Mouse (Mus musculus) C2C12 (cell line): ENCODE data around the gene Aip. TPM values are rescaled to one million over a fixed set of nuclear protein-coding genes. Genes with fewer than 3 reads are reported as not detected.
"Not testable (repeated sequence)": the region's sequence is repeated elsewhere in the genome, so short reads cannot be mapped to it uniquely, and the experiment has no call there.

Experiments
- H3K27me3 ChIP-seq: one replicate; pipeline ENCODE4 v1.6.1; 2011; ENCODE audit not compliant: control insufficient read depth, insufficient read depth, insufficient read length
- H3K36me3 ChIP-seq: one replicate; pipeline ENCODE4 v1.6.1; 2011; ENCODE audit not compliant: control insufficient read depth, insufficient read depth
- H3K4me3 ChIP-seq: one replicate; pipeline ENCODE4 v1.5.1; 2011; ENCODE audit warnings: mild to moderate bottlenecking, control low read depth; ENCODE audit not compliant: poor library complexity, insufficient read depth, severe bottlenecking
- H3K79me2 ChIP-seq: one replicate; pipeline ENCODE4 v1.6.1; 2011; ENCODE audit not compliant: control insufficient read depth, insufficient read depth
- H3K79me3 ChIP-seq: one replicate; pipeline ENCODE4 v1.6.1; 2011; ENCODE audit warnings: low read depth, control low read depth
- H3ac ChIP-seq: one replicate; pipeline ENCODE3; 2011; ENCODE audit warnings: low read depth; ENCODE audit not compliant: control insufficient read depth, insufficient read length
- CEBPB ChIP-seq: IDR thresholded peaks from one replicate; pipeline ENCODE4 v1.6.1; 2011; ENCODE audit warnings: low read depth, mild to moderate bottlenecking, control low read depth, moderate library complexity
- CTCF ChIP-seq: IDR thresholded peaks from one replicate; pipeline ENCODE4 v1.5.1; 2011; ENCODE audit not compliant: control insufficient read depth, insufficient read depth, insufficient read length
- FOSL1 ChIP-seq: IDR thresholded peaks from one replicate; pipeline ENCODE4 v1.8.0; 2011; ENCODE audit warnings: mild to moderate bottlenecking, low read length; ENCODE audit not compliant: poor library complexity, insufficient read depth, severe bottlenecking
- MAX ChIP-seq: IDR thresholded peaks from one replicate; pipeline ENCODE4 v1.6.1; 2011; ENCODE audit warnings: mild to moderate bottlenecking, control low read depth
- MYOD1 ChIP-seq: IDR thresholded peaks from one replicate; pipeline ENCODE4 v1.6.1; 2011; ENCODE audit warnings: low read depth; ENCODE audit not compliant: control insufficient read depth, insufficient read length
- MYOG ChIP-seq: IDR thresholded peaks from one replicate; pipeline ENCODE4 v1.6.1; 2011; ENCODE audit not compliant: control insufficient read depth, insufficient read length; ENCODE audit errors: extremely low read depth
- USF1 ChIP-seq: IDR thresholded peaks from one replicate; pipeline ENCODE4 v1.6.1; 2011; ENCODE audit warnings: low read depth, mild to moderate bottlenecking, control low read depth, moderate library complexity
- polyA plus RNA-seq: library from polyadenylated mRNA; unstranded; fragments of >200 nt; fragmentation: generic; extraction: Trizol; gene quantifications from one replicate; pipeline ENCODE4 v1.2.1, GENCODE M21; 2012; ENCODE audit warnings: missing spikeins

Aip gene
- polyA plus RNA-seq, 1 experiment, result 208 TPM

DNA sequence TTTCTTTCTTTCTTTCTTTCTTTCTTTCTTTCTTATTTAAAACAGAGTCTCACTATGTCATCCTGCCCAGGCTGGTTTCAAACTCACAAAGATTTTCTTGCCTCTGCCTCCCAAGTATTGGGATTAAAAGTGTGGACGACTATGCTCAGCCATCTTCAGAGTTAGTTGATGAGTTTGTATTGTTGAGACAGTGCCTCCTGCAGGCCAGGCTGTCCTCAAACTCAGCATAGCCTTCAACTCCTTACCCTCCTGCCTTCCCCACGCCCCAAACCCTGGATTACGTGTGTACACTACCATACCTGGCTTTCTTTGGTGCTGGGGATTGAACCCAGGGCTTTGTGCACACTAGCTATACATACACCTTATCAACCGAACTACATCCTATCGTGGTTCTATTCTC, 10.8 kb upstream of the Aip start:
- H3K79me2 ChIP-seq, result no peaks in the 10 kb centered on the region
- H3K79me3 ChIP-seq, result no peaks in the 10 kb centered on the region
- peaks cover 12% of the 10 kb centered on the region for H3K36me3 ChIP-seq
- H3K4me3 ChIP-seq, result no peak overlapping the region
- H3K27me3 ChIP-seq, result no peaks in the 10 kb centered on the region
- H3ac ChIP-seq, result no peak overlapping the region
- TF ChIP-seq MYOG, result no peak

GRCm38 (mm10) chr19:4135963-4136345, 10.3 kb upstream of the Aip start:
- not testable (repeated sequence) for H3K27me3 ChIP-seq, H3K4me3 ChIP-seq, H3K79me2 ChIP-seq, H3ac ChIP-seq, H3K79me3 ChIP-seq
- H3K36me3 ChIP-seq, result peaks cover 12% of the 10 kb centered on the region
- peak; percentile 16 for TF ChIP-seq CTCF

DNA sequence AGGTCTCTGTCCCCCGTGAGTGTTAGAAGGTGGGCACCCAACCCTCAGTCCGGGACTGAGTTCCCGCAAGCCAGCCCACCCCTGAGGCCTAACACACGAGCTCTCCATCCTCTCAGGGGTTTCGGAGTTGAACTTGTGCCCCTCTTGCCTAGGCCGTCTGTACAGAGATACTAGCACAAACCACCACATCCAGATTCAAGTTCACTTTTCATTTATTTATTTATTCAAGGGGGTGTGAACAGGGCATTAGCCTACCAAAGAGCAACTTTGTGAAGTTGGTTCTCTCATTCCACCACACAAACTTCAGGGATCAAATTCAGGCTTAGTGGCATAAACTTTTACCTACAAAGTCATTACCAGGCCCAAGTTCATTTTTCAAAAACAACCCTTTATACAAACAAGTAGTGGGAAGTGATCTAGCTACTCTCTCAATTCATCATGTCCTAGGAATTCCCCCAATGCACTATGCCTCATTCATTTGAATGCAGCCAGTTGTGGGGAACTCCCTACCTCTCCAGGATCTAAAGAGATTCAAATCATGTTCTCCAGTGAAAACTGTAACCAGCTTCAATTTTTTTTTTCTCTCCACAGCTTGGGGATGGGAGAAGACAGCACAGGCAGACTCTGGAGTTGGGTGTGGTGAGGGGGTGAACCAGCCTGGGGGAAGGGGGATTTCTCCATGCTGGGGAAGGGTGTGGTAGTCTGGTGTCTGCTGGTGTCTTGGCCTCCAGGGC, 9.7 kb upstream of the Aip start:
- H3K27me3 ChIP-seq, H3K4me3 ChIP-seq, H3K79me2 ChIP-seq, H3ac ChIP-seq, H3K79me3 ChIP-seq: not testable (repeated sequence)
- peaks cover 12% of the 10 kb centered on the region for H3K36me3 ChIP-seq

- Histone ChIP-seq H3K79me3 (no peaks in the 10 kb centered on the region), H3K79me2 (no peaks in the 10 kb centered on the region), H3K27me3 (no peaks in the 10 kb centered on the region), H3K36me3 (peaks cover 12% of the 10 kb centered on the region), H3ac (no peak overlapping the region), H3K4me3 (no peak overlapping the region)
- TF ChIP-seq USF1, result no peak
- no peak for TF ChIP-seq MAX
- TF ChIP-seq CTCF, result no peak
- TF ChIP-seq CEBPB, result no peak
- TF ChIP-seq MYOG, result no peak
- TF ChIP-seq MYOD1, result no peak
- no peak for TF ChIP-seq FOSL1
These were observed 8.7 kb upstream of the Aip start for GRCm38 (mm10) chr19:4134354-4134753.

GRCm38 (mm10) chr19:4131768-4132167, 6.1 kb upstream of the Aip start:
- peaks cover 22% of the 10 kb centered on the region for H3K36me3 ChIP-seq

GRCm38 (mm10) chr19:4131075-4131474, 5.4 kb upstream of the Aip start:
- no peak overlapping the region for H3ac ChIP-seq
- H3K27me3 ChIP-seq, result no peaks in the 10 kb centered on the region
- H3K4me3 ChIP-seq, result no peak overlapping the region
- H3K79me3 ChIP-seq, result peaks cover 6% of the 10 kb centered on the region
- H3K36me3 ChIP-seq, result peaks cover 22% of the 10 kb centered on the region
- H3K79me2 ChIP-seq, result peaks cover 17% of the 10 kb centered on the region
- TF ChIP-seq MYOG (no peak), USF1 (no peak), MAX (no peak), FOSL1 (no peak), MYOD1 (no peak), CTCF (no peak), CEBPB (no peak)

More at GRCm38 (mm10) chr19:4131768-4132167, 6.1 kb upstream of the Aip start:
- H3ac ChIP-seq, result no peak overlapping the region
- TF ChIP-seq MYOD1, result no peak
- no peak for TF ChIP-seq CTCF
- TF ChIP-seq MAX, result no peak
- TF ChIP-seq MYOG, result no peak
- no peak for TF ChIP-seq CEBPB
- TF ChIP-seq USF1, result no peak
- no peak for TF ChIP-seq FOSL1
- no peaks in the 10 kb centered on the region for H3K27me3 ChIP-seq
- no peak overlapping the region for H3K4me3 ChIP-seq
- H3K79me2 ChIP-seq, result peaks cover 10% of the 10 kb centered on the region
- H3K79me3 ChIP-seq, result peaks cover 1% of the 10 kb centered on the region

DNA sequence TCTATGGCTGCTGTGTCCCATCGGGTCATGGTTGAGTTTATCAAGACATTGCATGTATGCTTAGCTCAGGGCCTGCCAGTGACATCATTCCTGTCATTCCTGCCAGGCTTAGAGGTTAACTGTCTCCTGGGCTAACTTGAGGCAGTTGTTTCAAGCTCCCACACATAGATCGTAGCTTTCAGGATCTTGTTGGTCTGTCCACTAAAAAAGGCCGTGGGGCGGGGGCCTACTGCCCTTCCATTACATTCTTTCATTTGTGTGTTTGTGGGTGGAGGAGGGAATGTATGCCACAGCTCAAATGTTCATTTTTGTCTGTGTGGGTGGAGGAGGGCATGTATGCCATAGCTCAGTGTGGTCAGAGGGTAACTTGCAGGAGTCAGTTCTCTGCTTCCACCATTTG, 4.4 kb upstream of the Aip start:
- TF ChIP-seq MYOG, result no peak
- no peak for TF ChIP-seq USF1
- TF ChIP-seq MYOD1, result no peak
- no peak for TF ChIP-seq CTCF
- TF ChIP-seq FOSL1, result no peak
- TF ChIP-seq CEBPB, result no peak
- TF ChIP-seq MAX, result no peak
- peaks cover 18% of the 10 kb centered on the region for H3K79me2 ChIP-seq
- H3K27me3 ChIP-seq, result no peaks in the 10 kb centered on the region
- H3K4me3 ChIP-seq, result no peak overlapping the region
- peaks cover 22% of the 10 kb centered on the region for H3K36me3 ChIP-seq
- peaks cover 6% of the 10 kb centered on the region for H3K79me3 ChIP-seq
- H3ac ChIP-seq, result no peak overlapping the region
